Mouse (Mus musculus) CD4-positive, CD25-positive, alpha-beta regulatory T cell, adult 4 months (primary cell): ENCODE measurements around the gene Cabp7. TPM values are rescaled to one million over a fixed set of nuclear protein-coding genes. Genes with fewer than 3 reads are reported as not detected.
A peak's percentile ranks its signal among the peaks of the same experiment; 100 is the strongest.
"Not testable (repeated sequence)": the region's sequence is repeated elsewhere in the genome, so short reads cannot be mapped to it uniquely, and the experiment has no call there.

Experiments
- ATAC-seq: one replicate; pipeline ENCODE4 v1.8.0; 2017
- polyA plus RNA-seq, 2 experiments: library from polyadenylated mRNA; unstranded; fragments of 100-300 nt; shearing (Covaris generic); gene quantifications; one replicate each; pipeline ENCODE4 v1.2.1; 2017

Gene Cabp7
- polyA plus RNA-seq, 2 experiments from 2014 or later = 0.24 TPM; not detected in 1

- ATAC-seq = no peak
Measured at GRCm38 (mm10) chr11:4745969-4746368, 609 bp downstream of the Cabp7 start.

GRCm38 (mm10) chr11:4744691-4745090 lies 1.9 kb downstream of the Cabp7 start:
- ATAC-seq = no peak

GRCm38 (mm10) chr11:4740785-4741184 lies 5.8 kb downstream of the Cabp7 start:
- ATAC-seq = no peak

- ATAC-seq = no peak
Measured at GRCm38 (mm10) chr11:4738719-4739118, 7.9 kb downstream of the Cabp7 start.

- ATAC-seq = no peak
Measured at GRCm38 (mm10) chr11:4737682-4738081, 8.9 kb downstream of the Cabp7 start.

GRCm38 (mm10) chr11:4736355-4736754 lies 10.2 kb downstream of the Cabp7 start:
- ATAC-seq = no peak

GRCm38 (mm10) chr11:4734179-4734578 lies 12.4 kb downstream of the Cabp7 start:
- no peak for ATAC-seq

- no peak for ATAC-seq
Measured at GRCm38 (mm10) chr11:4731781-4732180, 14.8 kb downstream of the Cabp7 start.

- no peak for ATAC-seq
Measured at GRCm38 (mm10) chr11:4730913-4731312, 15.7 kb downstream of the Cabp7 start.

GRCm38 (mm10) chr11:4730096-4730495 lies 16.5 kb downstream of the Cabp7 start:
- no peak for ATAC-seq

GRCm38 (mm10) chr11:4729603-4730002 lies 17.0 kb downstream of the Cabp7 start:
- ATAC-seq = no peak

GRCm38 (mm10) chr11:4721728-4722127 lies 24.9 kb downstream of the Cabp7 start:
- no peak for ATAC-seq

- no peak for ATAC-seq
Measured at GRCm38 (mm10) chr11:4720900-4721580, 25.5 kb downstream of the Cabp7 start.

- no peak for ATAC-seq
Measured at GRCm38 (mm10) chr11:4720393-4720792, 26.2 kb downstream of the Cabp7 start.

- ATAC-seq = no peak
Measured at GRCm38 (mm10) chr11:4719961-4720360, 26.6 kb downstream of the Cabp7 start.

GRCm38 (mm10) chr11:4718548-4718947 lies 28.0 kb downstream of the Cabp7 start:
- no peak for ATAC-seq

GRCm38 (mm10) chr11:4716530-4717236 lies 29.9 kb downstream of the Cabp7 start:
- no peak for ATAC-seq

- ATAC-seq = no peak
Measured at GRCm38 (mm10) chr11:4715596-4715995, 31.0 kb downstream of the Cabp7 start.

- no peak for ATAC-seq
Measured at GRCm38 (mm10) chr11:4714727-4715126, 31.9 kb downstream of the Cabp7 start.

- ATAC-seq = no peak
Measured at GRCm38 (mm10) chr11:4712822-4713221, 33.8 kb downstream of the Cabp7 start.

GRCm38 (mm10) chr11:4710188-4710587 lies 36.4 kb downstream of the Cabp7 start:
- not testable (repeated sequence) for ATAC-seq

GRCm38 (mm10) chr11:4705178-4705577 lies 41.4 kb downstream of the Cabp7 start:
- ATAC-seq = no peak

- peak; percentile 98 for ATAC-seq
Measured at GRCm38 (mm10) chr11:4704072-4704964, 42.3 kb downstream of the Cabp7 start, which contains the start of the genes Uqcr10 and Zmat5. Gene Uqcr10 (minus strand): TSS chr11:4704342. Gene Zmat5 (plus strand): TSS chr11:4704678.
